Mouse (Mus musculus) activated CD4-positive, CD25-positive, alpha-beta regulatory T cell, adult 9 weeks (primary cell): ENCODE measurements around the gene Snapc4. TPM values are rescaled to one million over a fixed set of nuclear protein-coding genes. Genes with fewer than 3 reads are reported as not detected.

ENCODE experiments used
- polyA plus RNA-seq: library from polyadenylated mRNA; unstranded; fragments of 100-300 nt; shearing (Covaris generic); gene quantifications from one replicate; pipeline ENCODE4 v1.2.1, GENCODE M21; 2017

Snapc4 gene
- 55.6 TPM for polyA plus RNA-seq

DNA sequence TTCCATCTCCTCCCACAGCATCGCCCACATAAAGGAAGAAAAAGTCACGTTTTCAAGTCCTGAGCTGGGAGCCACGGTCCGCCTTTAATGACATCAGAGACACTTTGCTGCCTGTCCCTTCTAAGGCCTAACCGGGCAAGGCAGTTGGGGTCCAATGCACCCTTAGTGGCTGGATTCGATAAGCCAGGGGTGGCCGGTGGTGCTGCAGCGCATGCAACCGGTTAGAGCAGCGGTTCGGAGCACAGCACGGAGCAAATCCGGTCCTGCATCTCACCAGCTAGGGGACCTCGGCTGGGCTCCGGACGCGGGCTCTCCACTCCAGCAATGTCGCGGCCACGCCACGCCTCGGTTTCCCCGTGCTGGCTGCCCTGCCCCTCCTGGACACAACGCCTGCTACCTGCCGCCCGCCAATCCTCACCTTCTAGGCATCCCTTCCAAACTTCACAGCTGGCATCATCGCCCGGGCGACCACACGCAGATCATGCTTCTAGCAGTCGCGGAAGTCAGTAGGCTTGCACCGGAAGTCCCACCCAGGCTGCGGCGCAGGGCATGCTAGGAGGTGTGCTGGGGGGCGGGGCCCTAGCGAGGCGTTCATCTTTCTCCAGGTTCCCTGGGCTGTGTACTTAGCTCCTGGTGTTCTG is at the start of gene Snapc4:
Snapc4 (minus strand) TSS at position 523 of the 641 bp plus-strand sequence.

GRCm38 (mm10) chr2:26408515-26409356 is 28.3 kb upstream of the Snapc4 start, which contains the start of gene Inpp5e:
TSS of gene Inpp5e (minus strand) at chr2:26409203.

GRCm38 (mm10) chr2:26389154-26389690 is 8.8 kb upstream of the Snapc4 start, which contains the start of the genes Entr1 and Pmpca:
TSS of gene Entr1 (minus strand) at chr2:26389316.
TSS of gene Pmpca (plus strand) at chr2:26389339.

GRCm38 (mm10) chr2:26360772-26361171 is 19.7 kb downstream of the Snapc4 start, which contains the start of gene Card9:
TSS of gene Card9 (minus strand) at chr2:26360918.

GRCm38 (mm10) chr2:26351358-26352290 is 28.8 kb downstream of the Snapc4 start, which contains the start of gene Dnlz:
TSS of gene Dnlz (minus strand) at chr2:26352110.

GRCm38 (mm10) chr2:26315072-26315924 is 65.2 kb downstream of the Snapc4 start, which contains the start of gene Gpsm1:
TSS of gene Gpsm1 (plus strand) at chr2:26315515.

Other genes with a start within 250 kb of the Snapc4 start
- gene Lhx3, start 172.4 kb downstream of the Snapc4 start, polyA plus RNA-seq = not detected
- 1.4 TPM for gene Qsox2, start 143.1 kb downstream of the Snapc4 start, polyA plus RNA-seq
- gene Ccdc187, start 86.1 kb downstream of the Snapc4 start, polyA plus RNA-seq = 0.04 TPM
- gene Gpsm1, start 65.1 kb downstream of the Snapc4 start, polyA plus RNA-seq = 4.7 TPM
- 14.2 TPM for gene Dnlz, start 28.5 kb downstream of the Snapc4 start, polyA plus RNA-seq
- gene Card9, start 19.7 kb downstream of the Snapc4 start, polyA plus RNA-seq = 2.8 TPM
- 44.2 TPM for gene Entr1, start 8.7 kb upstream of the Snapc4 start, polyA plus RNA-seq
- 103 TPM for gene Pmpca, start 8.7 kb upstream of the Snapc4 start, polyA plus RNA-seq
- gene Inpp5e, start 28.6 kb upstream of the Snapc4 start, polyA plus RNA-seq = 22.4 TPM
- 67.6 TPM for gene Sec16a, start 64.6 kb upstream of the Snapc4 start, polyA plus RNA-seq
- 22.0 TPM for gene Notch1, start 136.0 kb upstream of the Snapc4 start, polyA plus RNA-seq
- gene Egfl7, start 199.4 kb upstream of the Snapc4 start, polyA plus RNA-seq = 1.1 TPM
- gene Gm20532, start 206.0 kb upstream of the Snapc4 start, polyA plus RNA-seq = not detected
- gene Agpat2, start 223.8 kb upstream of the Snapc4 start, polyA plus RNA-seq = 7.1 TPM
- 1.3 TPM for gene Fam69b, start 247.8 kb upstream of the Snapc4 start, polyA plus RNA-seq